Mouse (Mus musculus): ENCODE measurements around the gene Zfp738. TPM values are rescaled to one million over a fixed set of nuclear protein-coding genes. Genes with fewer than 3 reads are reported as not detected.
"Not testable (repeated sequence)": the region's sequence is repeated elsewhere in the genome, so short reads cannot be mapped to it uniquely, and the experiment has no call there.

Gene Zfp738
- polyA plus RNA-seq, 1 experiment from 2014 or later: 14.3 TPM

- DNase-seq (ENCODE audit: low spot score) (peak; percentile 88), ATAC-seq (ENCODE audit: low FRiP score) (peak; percentile 100)
- Histone ChIP-seq H3K9ac (ENCODE audit: low read depth, low read length) (peak overlapping the region; percentile 67), H3K4me2 (replicated peaks; ENCODE audit: low read depth, low read length) (peak overlapping the region; percentile 54), H3K4me3 (ENCODE audit: low read depth, low read length) (peak overlapping the region; percentile 67)
- H3K4me1 ChIP-seq (replicated peaks; ENCODE audit: control insufficient read depth, insufficient read depth, low read length); H3K27me3 ChIP-seq (ENCODE audit: control insufficient read depth, insufficient read depth, low read length); H3K9me3 ChIP-seq (ENCODE audit: control insufficient read depth, low read length); H3K36me3 ChIP-seq (ENCODE audit: control insufficient read depth, insufficient read depth, low read length); H3K27ac ChIP-seq (ENCODE audit: low read depth, low read length): not testable (repeated sequence)
- 18% methylated on average over 16 of the region's 16 CpGs for WGBS
Observed at GRCm38 (mm10) chr13:67682959-67683735, 3.7 kb downstream of the Zfp738 start.

- Histone ChIP-seq H3K27me3 (ENCODE audit: control insufficient read depth, insufficient read depth, low read length) (no peaks in the 10 kb centered on the region), H3K36me3 (ENCODE audit: control insufficient read depth, insufficient read depth, low read length) (no peaks in the 10 kb centered on the region), H3K9me3 (ENCODE audit: control insufficient read depth, low read length) (no peaks in the 10 kb centered on the region), H3K9ac (ENCODE audit: low read depth, low read length) (no peak overlapping the region), H3K4me1 (replicated peaks; ENCODE audit: control insufficient read depth, insufficient read depth, low read length) (no peaks in the 10 kb centered on the region), H3K27ac (ENCODE audit: low read depth, low read length) (no peak overlapping the region), H3K4me2 (replicated peaks; ENCODE audit: low read depth, low read length) (no peak overlapping the region), H3K4me3 (ENCODE audit: low read depth, low read length) (no peak overlapping the region)
- DNase-seq (ENCODE audit: low spot score) (no peak), ATAC-seq (ENCODE audit: low FRiP score) (no peak)
- WGBS: 88% methylated on average over 2 of the region's 2 CpGs
Observed at GRCm38 (mm10) chr13:67674902-67675301, 12.0 kb downstream of the Zfp738 start.

- ATAC-seq (ENCODE audit: low FRiP score) (no peak), DNase-seq (ENCODE audit: low spot score) (no peak)
- Histone ChIP-seq H3K27ac (ENCODE audit: low read depth, low read length) (no peak overlapping the region), H3K27me3 (ENCODE audit: control insufficient read depth, insufficient read depth, low read length) (no peaks in the 10 kb centered on the region), H3K4me3 (ENCODE audit: low read depth, low read length) (no peak overlapping the region), H3K4me1 (replicated peaks; ENCODE audit: control insufficient read depth, insufficient read depth, low read length) (no peaks in the 10 kb centered on the region), H3K36me3 (ENCODE audit: control insufficient read depth, insufficient read depth, low read length) (no peaks in the 10 kb centered on the region), H3K4me2 (replicated peaks; ENCODE audit: low read depth, low read length) (no peak overlapping the region), H3K9ac (ENCODE audit: low read depth, low read length) (no peak overlapping the region), H3K9me3 (ENCODE audit: control insufficient read depth, low read length) (no peaks in the 10 kb centered on the region)
- 38% methylated on average over 3 of the region's 3 CpGs for WGBS
Observed at GRCm38 (mm10) chr13:67652496-67652895, 34.4 kb downstream of the Zfp738 start.

- Histone ChIP-seq H3K9me3 (ENCODE audit: control insufficient read depth, low read length) (no peaks in the 10 kb centered on the region), H3K27ac (ENCODE audit: low read depth, low read length) (no peak within 1 kb of the TSS), H3K9ac (ENCODE audit: low read depth, low read length) (peak within 1 kb of the TSS; percentile 65), H3K27me3 (ENCODE audit: control insufficient read depth, insufficient read depth, low read length) (no peaks in the 10 kb centered on the region), H3K4me2 (replicated peaks; ENCODE audit: low read depth, low read length) (peak within 1 kb of the TSS; percentile 22), H3K4me3 (ENCODE audit: low read depth, low read length) (peak within 1 kb of the TSS; percentile 80), H3K4me1 (replicated peaks; ENCODE audit: control insufficient read depth, insufficient read depth, low read length) (no peaks in the 10 kb centered on the region), H3K36me3 (ENCODE audit: control insufficient read depth, insufficient read depth, low read length) (no peaks in the 10 kb centered on the region)
- DNase-seq (ENCODE audit: low spot score): peak; percentile 89
- WGBS: under 1% methylated on average over 19 of the region's 19 CpGs
- ATAC-seq (ENCODE audit: low FRiP score): peak; percentile 99
Observed at GRCm38 (mm10) chr13:67637294-67638007, 49.4 kb downstream of the Zfp738 start, which contains the start of the genes Gm49345 and Zfp729a. Gm49345 (minus strand) TSS chr13:67637769. Zfp729a (minus strand) TSS chr13:67637791.

GRCm38 (mm10) chr13:67610108-67610507 is 76.8 kb downstream of the Zfp738 start:
- no peaks in the 10 kb centered on the region for H3K4me1 ChIP-seq (replicated peaks; ENCODE audit: control insufficient read depth, insufficient read depth, low read length)
- DNase-seq (ENCODE audit: low spot score) (no peak), ATAC-seq (ENCODE audit: low FRiP score) (no peak)
- H3K4me3 ChIP-seq (ENCODE audit: low read depth, low read length): no peak overlapping the region
- no peaks in the 10 kb centered on the region for H3K27me3 ChIP-seq (ENCODE audit: control insufficient read depth, insufficient read depth, low read length)
- no peaks in the 10 kb centered on the region for H3K36me3 ChIP-seq (ENCODE audit: control insufficient read depth, insufficient read depth, low read length)
- WGBS: 93% methylated on average over 4 of the region's 4 CpGs
- no peak overlapping the region for H3K27ac ChIP-seq (ENCODE audit: low read depth, low read length)
- H3K4me2 ChIP-seq (replicated peaks; ENCODE audit: low read depth, low read length): no peak overlapping the region
- no peak overlapping the region for H3K9ac ChIP-seq (ENCODE audit: low read depth, low read length)
- no peaks in the 10 kb centered on the region for H3K9me3 ChIP-seq (ENCODE audit: control insufficient read depth, low read length)

- Histone ChIP-seq H3K4me3 (ENCODE audit: low read depth, low read length) (peak within 1 kb of the TSS; percentile 73), H3K4me1 (replicated peaks; ENCODE audit: control insufficient read depth, insufficient read depth, low read length) (no peaks in the 10 kb centered on the region), H3K27ac (ENCODE audit: low read depth, low read length) (no peak within 1 kb of the TSS), H3K4me2 (replicated peaks; ENCODE audit: low read depth, low read length) (peak within 1 kb of the TSS; percentile 39), H3K36me3 (ENCODE audit: control insufficient read depth, insufficient read depth, low read length) (no peaks in the 10 kb centered on the region), H3K27me3 (ENCODE audit: control insufficient read depth, insufficient read depth, low read length) (no peaks in the 10 kb centered on the region), H3K9me3 (ENCODE audit: control insufficient read depth, low read length) (no peaks in the 10 kb centered on the region), H3K9ac (ENCODE audit: low read depth, low read length) (peak within 1 kb of the TSS; percentile 71)
- WGBS: 4% methylated on average over 20 of the region's 20 CpGs
- ATAC-seq (ENCODE audit: low FRiP score) (peak; percentile 97), DNase-seq (ENCODE audit: low spot score) (peak; percentile 92)
Observed at GRCm38 (mm10) chr13:67609066-67609876, 77.6 kb downstream of the Zfp738 start, which contains the start of gene Zfp729b. Zfp729b (minus strand) TSS chr13:67609707.

Other genes with a start within 250 kb of the Zfp738 start
- gene Zfp874a, start 235.4 kb downstream of the Zfp738 start, polyA plus RNA-seq (2014; fragmentation: Nextera tagmentation; extraction: Ambion mirVana): 7.5 TPM in 2 replicates
- gene Zfp874b, start 202.8 kb downstream of the Zfp738 start, polyA plus RNA-seq (2014; fragmentation: Nextera tagmentation; extraction: Ambion mirVana): 1.3 and 1.4 TPM in 2 replicates
- gene Zfp58, start 186.5 kb downstream of the Zfp738 start, polyA plus RNA-seq (2014; fragmentation: Nextera tagmentation; extraction: Ambion mirVana): 15.4 and 15.6 TPM in 2 replicates
- 0.23 TPM in 1 of 2 replicates, not detected in the other for gene Gm26965, start 160.9 kb downstream of the Zfp738 start, polyA plus RNA-seq (2014; fragmentation: Nextera tagmentation; extraction: Ambion mirVana)
- 34.9 and 39.7 TPM in 2 replicates for gene Zfp87, start 160.9 kb downstream of the Zfp738 start, polyA plus RNA-seq (2014; fragmentation: Nextera tagmentation; extraction: Ambion mirVana)
- gene Zfp748, start 133.2 kb downstream of the Zfp738 start, polyA plus RNA-seq (2014; fragmentation: Nextera tagmentation; extraction: Ambion mirVana): 19.5 and 21.8 TPM in 2 replicates
- gene Zfp729b, start 77.4 kb downstream of the Zfp738 start, polyA plus RNA-seq (2014; fragmentation: Nextera tagmentation; extraction: Ambion mirVana): 5.4 and 5.6 TPM in 2 replicates
- gene Gm49345, start 49.3 kb downstream of the Zfp738 start, polyA plus RNA-seq (2014; fragmentation: Nextera tagmentation; extraction: Ambion mirVana): 0.94 TPM in 1 of 2 replicates, not detected in the other
- 3.8 and 4.3 TPM in 2 replicates for gene Zfp729a, start 49.3 kb downstream of the Zfp738 start, polyA plus RNA-seq (2014; fragmentation: Nextera tagmentation; extraction: Ambion mirVana)
- 4.0 and 5.3 TPM in 2 replicates for gene Zfp65, start 42.1 kb upstream of the Zfp738 start, polyA plus RNA-seq (2014; fragmentation: Nextera tagmentation; extraction: Ambion mirVana)
- 6.0 and 6.3 TPM in 2 replicates for gene Zfp85, start 68.2 kb upstream of the Zfp738 start, polyA plus RNA-seq (2014; fragmentation: Nextera tagmentation; extraction: Ambion mirVana)
- gene Zfp493, start 92.6 kb upstream of the Zfp738 start, polyA plus RNA-seq (2014; fragmentation: Nextera tagmentation; extraction: Ambion mirVana): 3.8 and 3.9 TPM in 2 replicates
- gene Zfp273, start 126.7 kb upstream of the Zfp738 start, polyA plus RNA-seq (2014; fragmentation: Nextera tagmentation; extraction: Ambion mirVana): 8.4 and 9.7 TPM in 2 replicates
- gene Gm10037, start 144.0 kb upstream of the Zfp738 start, polyA plus RNA-seq (2014; fragmentation: Nextera tagmentation; extraction: Ambion mirVana): 2.7 and 3.3 TPM in 2 replicates
- gene BC048507, start 176.3 kb upstream of the Zfp738 start, polyA plus RNA-seq (2014; fragmentation: Nextera tagmentation; extraction: Ambion mirVana): not detected in 2 replicates

Data from hindbrain, embryonic 11.5 days (tissue).